Mouse (Mus musculus): Measurements from ENCODE around the gene Gpr132. TPM values are rescaled to one million over a fixed set of nuclear protein-coding genes. Genes with fewer than 3 reads are reported as not detected.
"Not testable (repeated sequence)": the region's sequence is repeated elsewhere in the genome, so short reads cannot be mapped to it uniquely, and the experiment has no call there.

The Gpr132 gene
- total RNA-seq, 2 experiments from 2014 or later: 0.22 to 2.0 TPM

DNA sequence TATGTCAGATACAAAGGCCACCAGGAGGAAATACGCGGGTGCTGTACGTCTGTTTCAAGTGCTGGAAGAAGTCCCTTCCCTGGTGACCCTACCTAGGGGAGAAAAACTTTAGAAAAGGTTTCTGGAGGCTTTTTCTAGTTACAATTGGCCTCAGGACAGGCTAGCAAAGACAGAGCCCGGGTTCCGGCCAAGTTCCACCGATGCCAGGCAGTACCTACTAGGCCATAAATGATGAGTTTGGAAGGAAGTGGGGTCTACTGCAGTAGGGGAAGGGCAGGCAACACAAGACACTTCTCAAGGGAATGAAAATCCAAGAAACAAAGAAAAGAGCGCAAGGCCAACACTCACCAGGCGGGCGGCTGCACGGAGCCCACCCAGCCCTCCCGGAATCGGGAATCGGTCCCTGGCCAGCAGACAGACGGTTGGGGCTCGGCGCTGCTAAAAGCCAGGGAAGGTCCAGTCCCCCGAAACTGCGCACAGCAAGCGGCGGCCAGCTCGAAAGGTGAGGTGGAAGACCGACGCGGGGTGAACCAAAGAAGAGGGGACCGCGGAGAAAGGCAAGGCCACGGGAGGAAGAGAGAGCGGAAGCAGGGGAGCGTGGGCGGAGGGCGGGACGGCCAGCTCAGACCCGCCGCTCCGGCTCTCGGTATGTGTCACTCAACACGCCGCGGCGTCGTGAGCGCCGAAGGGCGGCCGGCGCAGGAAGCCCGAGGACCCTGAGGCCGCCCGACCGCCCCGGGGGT lies 39.4 kb downstream of the Gpr132 start:
- DNase-seq: peak; percentile 78 to 79
- intact Hi-C loops (cut with DNase I): loop anchor here (2.0 kb wide), 1 partner anchor 18 kb away; no protein-coding TSS in a partner anchor

DNA sequence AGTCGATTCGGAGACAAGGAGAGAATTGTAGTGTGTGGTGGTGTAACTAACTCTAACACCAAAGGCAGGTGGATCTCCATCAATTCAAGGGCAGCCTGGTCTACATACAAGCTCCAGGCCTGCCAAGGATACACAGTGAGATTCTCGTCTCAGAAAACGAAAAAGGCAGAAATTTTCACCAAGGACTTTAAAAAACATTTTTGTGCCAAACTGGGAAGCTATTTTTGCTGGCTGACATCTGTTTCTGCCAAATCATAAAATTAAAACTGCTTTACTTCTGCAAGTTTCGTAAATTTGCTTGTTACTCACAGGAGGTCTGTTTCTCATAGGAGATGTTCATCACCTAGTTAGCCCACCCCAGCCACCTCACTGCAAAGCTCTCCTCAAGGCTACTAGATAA lies 42.1 kb downstream of the Gpr132 start:
- intact Hi-C loops (cut with DNase I): no loop called here
- no peak for DNase-seq

DNA sequence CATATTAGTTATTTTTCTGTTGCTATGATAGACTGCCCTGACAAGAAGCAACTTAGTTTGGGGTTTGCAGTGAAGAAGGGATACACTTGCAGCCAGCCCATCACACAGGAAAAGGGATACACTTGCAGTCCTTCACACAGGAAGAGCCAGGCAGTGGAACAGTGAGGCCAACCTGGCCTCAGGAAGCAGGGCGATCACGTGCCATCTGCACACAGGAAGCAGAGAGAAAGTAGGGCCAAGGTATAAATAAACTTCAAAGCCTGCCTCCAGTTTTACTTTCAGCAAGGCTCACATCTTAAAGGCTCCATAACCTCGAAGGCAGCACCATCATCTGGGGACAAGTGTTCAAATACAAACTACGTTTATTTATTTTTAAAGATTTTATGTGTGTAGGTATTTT lies 44.8 kb downstream of the Gpr132 start:
- no peak for DNase-seq

DNA sequence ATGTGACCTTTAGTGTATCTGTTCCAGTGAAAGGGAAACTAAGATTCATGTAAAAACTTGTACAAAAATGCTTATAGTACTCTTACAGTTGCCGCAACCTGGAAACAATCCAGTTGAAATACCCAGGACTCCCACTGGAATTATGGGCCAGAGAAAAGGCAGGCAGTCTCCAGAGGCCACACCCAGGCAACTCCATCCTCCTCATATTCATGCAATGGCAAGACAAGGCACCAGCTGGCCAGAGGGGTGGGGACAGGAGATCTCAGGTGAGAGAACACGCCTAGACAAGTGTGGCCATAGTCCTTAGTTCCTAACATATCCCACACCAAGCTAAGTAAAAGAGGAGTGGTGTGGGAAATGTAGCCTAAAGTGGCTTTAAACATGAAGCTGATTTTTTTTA lies 45.4 kb downstream of the Gpr132 start:
- no peak for DNase-seq
- intact Hi-C loops (cut with DNase I): no loop called here

More for the DNA sequence above, 44.8 kb downstream of the Gpr132 start:
- intact Hi-C loops (cut with DNase I): no loop called here

DNA sequence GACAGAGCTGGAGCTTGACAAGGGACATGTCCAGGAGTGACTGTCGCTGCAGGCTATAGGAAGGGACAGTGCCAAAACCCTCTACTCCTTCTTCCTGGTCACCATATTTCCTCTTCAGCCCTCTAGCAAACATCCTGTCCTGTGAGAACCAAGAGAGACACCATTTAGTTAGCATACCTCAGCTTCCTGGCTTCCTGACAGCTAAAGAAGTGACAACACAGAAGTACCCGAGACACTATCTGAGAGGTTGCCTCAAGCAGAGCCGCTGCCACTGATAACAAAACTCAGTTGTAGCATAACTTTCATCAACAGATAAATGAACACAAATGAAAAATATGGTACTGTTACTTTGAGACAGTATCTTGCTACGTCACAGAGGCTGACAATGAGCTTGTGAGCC lies 46.1 kb downstream of the Gpr132 start:
- intact Hi-C loops (cut with DNase I): no loop called here
- DNase-seq: no peak

DNA sequence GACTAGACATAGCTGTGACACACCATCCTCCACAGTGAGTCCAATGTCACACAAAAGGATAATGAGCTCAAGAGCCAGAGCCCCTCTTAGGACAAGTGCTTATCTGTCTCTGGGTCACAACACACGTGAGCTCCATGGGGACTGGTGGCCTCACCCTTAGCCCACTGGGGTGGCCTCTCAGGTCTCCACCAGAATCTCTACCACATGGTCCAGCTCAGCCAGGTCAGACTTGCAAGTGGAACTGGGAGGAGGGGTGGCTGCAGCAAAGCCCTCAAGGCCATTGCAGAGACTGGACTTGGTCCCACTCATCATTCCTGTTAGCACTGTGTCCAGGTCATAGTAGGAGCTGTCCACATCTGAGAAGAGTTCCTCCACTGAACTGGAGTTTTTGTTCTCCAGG lies 46.8 kb downstream of the Gpr132 start:
- DNase-seq: no peak
- intact Hi-C loops (cut with DNase I): no loop called here

DNA sequence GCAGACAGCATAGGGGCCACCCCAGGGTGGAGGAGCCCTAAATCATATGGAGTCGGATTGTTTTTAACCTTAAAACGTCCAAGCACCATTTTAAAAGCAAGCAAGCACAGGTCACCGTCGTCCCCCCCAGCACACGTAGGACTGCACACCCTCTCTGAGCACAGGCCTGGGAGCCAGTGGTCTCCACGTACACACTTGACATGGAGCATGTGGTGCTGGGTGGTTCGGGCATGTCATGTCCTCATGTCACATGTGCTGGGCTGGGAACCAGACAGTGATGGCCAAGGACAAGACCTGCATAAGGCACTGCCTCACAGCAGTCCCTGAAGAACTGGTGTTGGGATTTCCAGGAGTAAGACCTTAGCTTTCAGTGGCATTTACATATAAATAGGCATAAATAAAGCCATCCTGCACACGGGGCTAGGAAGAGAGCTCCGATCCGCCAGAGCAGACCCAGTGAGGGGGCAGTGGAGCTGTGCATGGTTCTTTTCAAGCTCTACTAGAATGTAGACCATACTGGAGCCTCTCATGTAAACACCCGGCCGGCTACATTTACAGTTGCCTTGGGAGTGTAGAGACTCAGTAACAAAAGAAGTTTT lies 47.5 kb downstream of the Gpr132 start:
- no peak for DNase-seq
- intact Hi-C loops (cut with DNase I): no loop called here

DNA sequence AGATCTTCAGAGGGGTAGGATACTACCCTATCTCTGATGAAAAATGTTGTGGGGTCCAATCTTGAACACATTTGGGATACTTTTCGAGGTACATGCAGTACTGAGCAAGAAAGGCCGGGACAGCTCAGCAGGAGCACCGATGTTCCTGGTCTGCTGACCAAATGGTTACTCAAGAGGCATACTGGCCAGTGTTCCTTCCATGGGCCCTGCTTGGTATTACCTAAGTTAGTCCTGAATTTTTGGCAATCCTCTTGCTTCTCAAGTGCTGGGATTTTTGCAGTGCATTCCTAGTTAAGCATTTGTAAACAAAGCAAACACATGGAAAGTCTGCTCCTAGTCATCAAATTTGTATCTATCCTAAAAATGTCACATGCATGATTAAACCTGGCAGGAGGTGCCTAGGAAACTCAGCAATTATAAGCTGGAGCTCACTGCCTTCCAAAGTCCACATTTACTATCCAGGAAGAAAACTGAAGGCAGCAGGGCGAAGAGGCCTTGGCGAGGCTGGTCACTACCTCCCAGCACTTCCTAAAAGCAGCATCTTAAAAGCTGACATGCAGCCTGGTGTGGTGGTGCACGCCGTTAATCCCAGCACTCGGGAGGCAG lies 48.9 kb downstream of the Gpr132 start:
- intact Hi-C loops (cut with DNase I): no loop called here
- DNase-seq: no peak

DNA sequence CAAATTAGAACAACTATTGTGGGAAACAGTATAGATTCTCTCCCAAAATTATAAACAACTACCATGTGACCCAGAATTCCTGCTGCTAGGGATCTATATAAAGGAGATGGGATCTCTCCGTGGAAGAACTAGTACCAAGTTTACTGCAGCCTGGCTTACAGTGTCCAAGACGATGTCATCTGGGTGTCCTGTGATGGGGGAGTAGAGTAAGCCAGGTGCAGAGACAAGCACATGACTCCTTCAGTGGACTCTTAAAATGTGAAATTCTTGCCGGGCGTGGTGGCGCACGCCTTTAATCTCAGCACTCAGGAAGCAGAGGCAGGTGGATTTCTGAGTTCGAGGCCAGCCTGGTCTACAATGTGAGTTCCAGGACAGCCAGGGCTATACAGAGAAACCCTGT lies 51.2 kb downstream of the Gpr132 start:
- intact Hi-C loops (cut with DNase I): loop anchor here (2.0 kb wide), 1 partner anchor 26 kb away; no protein-coding TSS in a partner anchor
- not testable (repeated sequence) for DNase-seq

DNA sequence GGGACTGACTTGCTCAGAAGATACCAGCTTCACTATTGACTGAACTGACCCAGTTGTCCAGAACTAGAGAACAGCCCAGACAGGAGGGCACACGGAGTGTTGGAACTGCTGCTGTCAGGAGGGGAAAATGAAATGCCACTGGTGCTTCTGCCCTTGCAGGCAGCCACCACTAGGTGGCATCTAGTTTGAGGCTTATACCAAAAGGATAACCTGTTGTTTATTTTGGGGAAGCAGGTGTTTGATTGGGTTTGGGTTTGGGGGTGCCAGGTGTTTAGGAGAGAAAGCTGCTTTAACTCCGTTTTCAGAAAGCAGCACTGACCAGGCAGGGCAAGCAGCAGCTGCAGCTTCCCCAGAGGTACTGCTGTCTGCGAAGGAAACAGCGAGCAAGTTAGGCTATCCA lies 51.7 kb downstream of the Gpr132 start:
- intact Hi-C loops (cut with DNase I): loop anchor here (2.0 kb wide), 1 partner anchor 27 kb away; no protein-coding TSS in a partner anchor
- DNase-seq: peak; percentile 60 to 69

DNA sequence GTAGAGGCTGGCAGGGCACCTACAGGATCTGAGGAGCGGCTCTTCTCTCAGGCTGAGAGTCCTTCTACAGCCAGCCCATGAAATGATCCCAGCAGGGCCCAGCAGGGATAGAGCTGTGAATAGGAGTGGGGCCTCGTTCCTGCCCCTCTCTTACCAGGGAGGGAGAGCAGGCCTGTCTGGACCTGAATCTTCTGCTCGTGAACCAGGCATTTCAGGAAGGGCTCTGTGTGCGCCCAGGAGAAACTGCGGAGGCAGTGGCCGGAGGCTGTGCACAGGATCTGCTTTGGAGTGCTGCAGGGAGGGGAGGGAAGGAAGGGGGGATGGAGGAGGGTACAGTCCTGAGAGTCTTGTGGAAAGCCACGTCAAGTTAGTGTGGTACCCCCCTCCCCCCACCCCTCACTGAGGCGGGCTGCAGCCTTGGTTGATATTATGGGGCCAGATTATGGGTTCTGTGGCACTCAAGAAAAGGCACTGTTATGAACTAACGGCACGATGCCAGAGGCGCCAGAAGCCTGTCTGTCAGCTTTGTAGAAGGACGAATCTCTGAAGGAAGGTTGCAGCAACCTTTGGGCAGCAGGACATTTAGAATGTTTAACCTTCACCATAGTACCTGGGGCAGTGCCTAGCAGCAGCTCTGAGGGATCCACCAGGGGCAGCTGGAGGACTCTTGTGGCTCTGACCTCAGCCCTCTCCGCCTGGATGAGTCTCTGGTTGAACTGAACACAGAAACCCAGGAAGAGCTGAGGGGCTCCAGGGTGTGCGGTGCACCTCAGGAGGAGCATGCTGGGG lies 53.2 kb downstream of the Gpr132 start:
- intact Hi-C loops (cut with DNase I): no loop called here
- DNase-seq: no peak

DNA sequence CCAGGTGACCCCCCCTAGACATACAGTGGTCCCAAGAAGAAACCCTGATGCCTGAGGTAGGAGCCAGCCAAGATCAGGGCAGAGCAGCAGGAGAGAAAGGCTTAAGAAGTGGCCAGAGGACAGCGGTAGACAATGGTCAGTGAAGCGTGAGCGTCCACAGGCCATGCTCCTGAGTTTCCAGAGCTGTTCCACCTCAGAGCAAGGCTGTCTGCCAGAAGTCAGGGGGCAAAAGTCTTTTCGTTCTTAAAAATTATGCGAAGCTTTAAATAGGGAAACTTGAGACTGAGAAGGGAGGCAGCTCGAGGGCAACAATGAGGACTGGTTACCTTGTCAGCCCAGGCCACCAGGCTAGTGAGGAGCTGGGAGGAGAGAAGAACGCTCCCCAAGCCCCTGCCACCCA lies 54.7 kb downstream of the Gpr132 start:
- DNase-seq: no peak
- intact Hi-C loops (cut with DNase I): no loop called here

DNA sequence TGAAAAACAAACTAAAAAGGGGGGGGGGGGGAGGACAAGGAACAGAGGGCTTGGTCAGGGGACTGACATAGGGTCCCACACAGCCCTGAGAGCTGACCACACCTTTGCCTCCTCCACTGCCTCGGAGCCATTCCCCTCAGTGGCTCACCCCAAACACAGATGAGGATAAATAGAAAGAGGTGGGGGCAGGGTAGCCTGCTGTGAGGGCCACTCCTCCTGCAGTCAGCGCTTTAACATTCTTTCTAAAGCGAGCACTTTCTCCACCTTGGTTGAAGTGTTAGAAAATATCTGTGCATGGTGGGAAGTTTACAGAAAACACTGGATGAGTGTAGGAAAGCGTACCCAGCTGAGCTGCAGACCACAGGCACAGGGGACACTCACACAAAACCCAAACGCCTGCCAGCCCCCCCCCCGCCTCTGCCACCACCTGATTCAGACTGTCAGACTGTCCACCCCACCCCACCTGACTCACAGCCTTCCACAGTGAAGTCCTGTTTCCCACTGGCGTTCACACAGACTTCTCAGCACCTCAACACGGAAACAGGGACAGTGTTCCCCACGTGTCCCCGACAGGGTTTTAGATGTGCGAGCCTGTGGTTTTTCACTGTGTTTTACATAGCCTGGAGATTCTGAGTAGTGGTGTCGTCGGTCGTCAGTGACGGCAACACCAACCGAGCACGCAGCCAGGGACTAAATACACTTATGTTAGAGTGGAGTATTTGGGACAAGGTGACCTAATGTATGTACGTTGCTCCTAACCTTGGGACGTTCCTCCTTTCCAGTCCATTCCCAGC lies 57.7 kb downstream of the Gpr132 start:
- intact Hi-C loops (cut with DNase I): loop anchor here (2.0 kb wide), 1 partner anchor 19 kb away; the partner anchor contains the start of gene Cdca4
- no peak for DNase-seq

DNA sequence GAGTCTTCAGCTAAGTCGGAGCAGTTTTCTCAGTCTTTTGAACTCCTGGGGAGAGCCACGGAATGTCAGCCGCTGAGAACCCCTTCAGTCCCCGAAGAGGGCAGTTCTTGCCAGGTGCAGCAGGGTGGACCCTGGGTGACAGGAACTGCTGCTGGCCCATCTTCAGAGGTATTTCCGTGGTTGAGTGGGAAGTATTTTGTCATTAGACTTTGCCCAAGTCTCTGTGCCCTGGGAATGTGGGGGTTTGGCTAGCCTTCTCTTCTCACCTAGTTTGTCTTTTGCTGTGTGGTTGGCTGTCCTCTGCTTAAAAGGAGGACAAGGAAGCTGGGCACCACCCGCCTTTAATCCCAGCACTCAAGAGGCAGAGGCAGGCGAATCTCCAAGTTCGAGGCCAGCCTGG lies 58.4 kb downstream of the Gpr132 start:
- DNase-seq: no peak
- intact Hi-C loops (cut with DNase I): loop anchor here (2.0 kb wide), 1 partner anchor 19 kb away; the partner anchor contains the start of gene Cdca4

DNA sequence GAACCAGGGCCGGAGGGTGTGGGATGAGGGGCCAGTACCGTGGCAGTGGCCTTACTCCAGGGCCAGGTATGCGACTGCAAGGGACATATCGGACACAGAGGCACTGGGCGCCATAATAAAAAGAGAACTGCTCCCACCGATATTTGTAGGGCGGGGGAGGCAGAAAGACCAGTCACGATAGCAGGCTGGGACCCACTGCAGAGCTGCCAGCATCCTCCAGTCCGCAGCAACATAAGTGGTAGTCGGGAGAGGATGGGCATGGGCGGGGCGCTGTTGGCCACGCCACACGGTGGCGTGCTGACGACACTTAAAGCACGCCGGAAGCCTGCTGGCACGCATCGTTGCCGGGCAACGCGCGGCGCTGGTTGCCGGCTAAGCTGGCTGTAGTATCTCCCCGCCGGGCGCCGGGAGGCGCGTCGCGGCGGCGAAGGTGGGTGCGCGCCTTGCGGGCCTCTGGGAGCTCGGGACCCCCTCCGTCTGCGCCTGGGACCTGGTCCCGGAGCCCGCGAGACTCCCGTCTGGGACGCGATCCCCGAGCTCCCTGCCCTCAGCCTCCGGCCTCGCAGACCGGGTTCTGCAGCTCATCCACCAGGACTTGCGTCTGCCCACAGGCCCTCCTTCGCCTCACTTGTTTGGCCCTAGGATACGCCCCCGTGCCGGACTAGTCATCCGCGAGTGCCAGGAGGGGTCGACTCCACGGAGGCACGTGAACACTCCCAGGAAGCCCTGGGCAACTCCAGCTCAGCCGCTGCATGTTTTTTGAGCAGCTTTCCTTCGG lies 59.3 kb downstream of the Gpr132 start, which contains the start of gene Clba1:
Clba1 (plus strand) TSS at position 351 of the 778 bp plus-strand sequence.
- DNase-seq: peak; percentile 94 to 95
- intact Hi-C loops (cut with DNase I): no loop called here

DNA sequence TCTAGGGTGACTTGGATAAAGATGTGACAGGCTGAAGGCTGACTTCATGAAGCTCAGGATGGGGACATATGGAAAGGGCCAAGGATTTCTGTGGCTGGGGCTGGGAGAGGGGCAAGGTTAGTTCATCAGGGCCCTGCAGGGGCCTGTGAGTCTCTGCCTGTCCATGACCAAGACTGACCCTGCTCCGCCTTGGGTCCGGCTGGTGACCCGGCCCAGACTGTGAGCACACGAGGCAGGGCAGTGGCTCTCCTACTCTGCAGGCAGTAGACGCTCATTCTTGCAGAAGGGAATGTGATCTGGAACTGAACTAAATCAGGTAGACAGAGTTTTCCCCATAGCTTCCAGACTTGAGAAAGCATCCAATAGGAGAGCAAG lies 59.8 kb downstream of the Gpr132 start:
- intact Hi-C loops (cut with DNase I): no loop called here
- no peak for DNase-seq

DNA sequence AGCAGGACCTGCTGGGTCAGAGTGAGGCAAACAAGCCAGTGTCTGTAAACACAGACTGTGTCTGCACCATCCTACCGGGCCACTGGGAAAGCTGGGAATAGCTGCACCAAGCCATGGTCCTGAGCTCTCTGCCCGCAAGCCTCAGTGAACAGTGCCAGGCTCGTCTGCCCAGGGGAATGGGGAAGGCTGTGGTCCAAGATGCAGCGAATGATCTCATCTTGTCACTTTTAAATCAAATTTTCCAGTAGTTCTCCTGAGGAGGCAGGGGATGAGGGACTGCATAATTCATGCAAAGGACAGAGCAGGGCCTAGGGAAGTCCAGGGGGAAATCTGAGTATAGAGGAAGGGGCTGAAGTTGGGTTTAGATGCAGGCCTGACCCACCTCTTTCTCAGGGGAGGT lies 60.2 kb downstream of the Gpr132 start:
- intact Hi-C loops (cut with DNase I): no loop called here
- no peak for DNase-seq

DNA sequence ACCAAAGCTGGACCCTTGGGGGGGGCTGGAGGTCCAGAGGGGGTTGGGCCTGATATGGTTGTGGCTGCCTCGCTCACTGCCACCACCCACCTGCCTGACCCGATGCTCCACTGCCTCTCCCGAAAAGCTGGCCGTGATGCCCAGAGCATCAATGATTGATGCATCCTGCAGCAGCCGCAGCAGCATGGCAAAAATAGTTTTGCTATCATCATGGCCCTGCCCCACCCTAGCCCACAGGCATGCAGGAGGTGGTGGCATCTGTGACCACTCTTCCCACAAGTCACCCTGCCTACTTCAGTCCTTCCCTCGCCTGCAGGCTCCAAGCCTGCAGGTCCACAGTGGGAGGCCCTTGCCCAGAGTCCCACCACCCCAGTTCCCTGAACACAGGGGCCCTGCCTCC lies 62.0 kb downstream of the Gpr132 start:
- no peak for DNase-seq
- intact Hi-C loops (cut with DNase I): no loop called here

DNA sequence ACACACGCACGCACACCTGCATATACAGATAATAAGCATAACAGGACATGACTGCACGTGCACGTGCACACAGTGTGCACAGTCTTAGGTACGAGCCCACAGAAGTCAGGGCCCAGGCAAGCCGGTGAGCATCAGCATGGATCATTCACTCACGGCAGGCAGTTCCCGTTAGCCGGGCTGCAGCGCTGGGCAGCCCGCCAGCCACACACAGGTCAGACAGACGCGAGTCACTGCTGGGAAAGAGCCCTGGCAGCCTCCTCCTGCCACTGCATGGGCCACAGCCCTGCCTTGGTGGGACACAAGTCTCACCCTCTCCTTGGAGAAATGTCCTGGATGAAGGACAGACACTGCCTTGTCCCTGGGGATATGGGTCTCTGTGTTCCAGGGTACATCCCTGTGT lies 64.0 kb downstream of the Gpr132 start:
- peak; percentile 57 to 60 for DNase-seq
- intact Hi-C loops (cut with DNase I): loop anchor here (5.0 kb wide), 1 partner anchor 57 kb away; no protein-coding TSS in a partner anchor

Measured in heart, postnatal 14 days (tissue).